Mouse (Mus musculus) thymus, adult 2 months (tissue): ENCODE measurements around the gene Agpat2.

Source experiments
- CTCF ChIP-seq: fragments of 200-500 bp; IDR thresholded peaks from 2 replicates; pipeline ENCODE4 v1.5.1; 2012; ENCODE audit warnings: mild to moderate bottlenecking, control low read depth, low read length, moderate library complexity, borderline replicate concordance; ENCODE audit not compliant: control insufficient read depth, poor library complexity, insufficient read depth; ENCODE audit errors: extremely low read depth
- POLR2A ChIP-seq: fragments of 200-500 bp; IDR thresholded peaks from 2 replicates; pipeline ENCODE4 v1.6.1; 2012; ENCODE audit warnings: mild to moderate bottlenecking, low read length, control low read depth, moderate library complexity; ENCODE audit not compliant: control insufficient read depth, poor library complexity, insufficient read depth; ENCODE audit errors: extremely low read depth

- no peak for TF ChIP-seq CTCF
- TF ChIP-seq POLR2A = no peak
Measured at GRCm38 (mm10) chr2:26585713-26586112, 18.5 kb downstream of the Agpat2 start.
